Mouse (Mus musculus): ENCODE results near the gene Srpx.

DNA sequence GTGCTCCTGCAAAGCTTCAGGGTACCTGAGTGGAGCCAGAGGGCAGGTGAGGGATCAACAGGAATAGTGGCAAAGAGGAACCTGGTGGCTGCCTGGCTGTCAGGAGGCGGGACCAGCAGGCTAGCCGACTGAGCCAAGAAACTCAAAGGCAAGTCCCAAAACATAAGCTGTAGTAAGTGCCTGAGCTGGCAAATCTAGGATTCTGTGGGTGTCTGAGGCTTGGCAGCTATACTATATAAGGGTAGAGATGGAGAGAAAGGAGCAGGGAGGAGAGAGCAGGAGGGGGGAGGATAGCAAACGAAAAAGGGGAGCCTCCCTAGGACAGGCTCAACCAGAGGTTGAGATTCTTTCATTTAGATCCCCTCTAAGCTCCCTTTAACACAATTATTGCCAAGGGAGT is 1.7 kb downstream of the Srpx start:
- TF ChIP-seq CTCF (conservative IDR thresholded peaks at IDR 0.05; ENCODE audit: insufficient read depth, insufficient read length, low read depth, low read length) (no peak), POLR2A (IDR thresholded peaks at IDR 0.05; ENCODE audit: low read depth, low read length) (no peak)
